Comparison of ENCODE assay signal across 10 mouse cellular contexts in the genomic region with DNA sequence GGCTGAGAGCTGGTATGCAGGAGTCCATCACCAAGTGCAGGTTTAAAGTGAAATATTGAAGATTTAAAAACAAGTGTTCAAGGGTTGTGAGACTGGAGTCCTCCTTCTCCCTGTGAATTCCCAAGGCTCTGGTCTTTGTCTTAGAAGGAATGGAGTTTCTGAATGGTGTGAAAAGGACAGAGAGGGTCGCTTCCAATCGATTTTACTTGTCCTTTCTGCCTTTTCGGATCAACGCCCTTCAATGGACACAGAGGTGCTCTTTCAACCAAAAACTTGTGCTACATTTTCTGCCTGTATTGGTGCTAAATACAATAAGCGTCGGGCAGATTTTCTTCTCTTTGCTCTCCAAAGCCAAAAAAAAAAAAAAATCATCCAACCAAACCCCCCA. TPM values are rescaled to one million over a fixed set of nuclear protein-coding genes. Genes with fewer than 3 reads are reported as not detected.
A peak's percentile ranks its signal among the peaks of the same experiment; 100 is the strongest.
DNase-seq lines count a peak whose midpoint lies in the region; ATAC-seq and TF ChIP-seq lines count a peak whose summit lies in the region.
"Had no signal": no experiment of that assay in that cellular context is flagged by ENCODE, and none has a peak within 500 bp of the region (broad histone marks: within the 10 kb centered on the region; RNA-seq: fewer than 3 reads in every experiment).

No protein-coding gene starts in this region.

- ATAC-seq in lung, embryonic 14.5 days (ENCODE audit: insufficient read depth) = no peak
- no peak for ATAC-seq in hindbrain, postnatal 0 days
- no peak for ATAC-seq in neural tube, embryonic 14.5 days (ENCODE audit: low read depth)

- peak; percentile 30 for DNase-seq in lung, embryonic 14.5 days
- DNase-seq in lung, adult 18-20 months = no peak
- DNase-seq in forebrain, embryonic 10.5 days (ENCODE audit: extremely low spot score, low spot score) = no peak
- DNase-seq in hindbrain, postnatal 0 days (ENCODE audit: low spot score) = no peak
- DNase-seq in layer of hippocampus, postnatal 36 days = no peak
- no peak for DNase-seq in right cerebral cortex, postnatal 36 days (ENCODE audit: low spot score in 2 of 2)
- DNase-seq in cerebellum, adult 18-20 months = no peak
- DNase-seq: thymus, postnatal 25 days had no signal

- H3K4me1 ChIP-seq in lung, embryonic 14.5 days (ENCODE audit: insufficient read depth) = peaks cover 14% of the 10 kb centered on the region
- peaks cover 72% of the 10 kb centered on the region for H3K4me1 ChIP-seq in forebrain, embryonic 10.5 days
- H3K4me1 ChIP-seq in hindbrain, postnatal 0 days (ENCODE audit: insufficient read depth, low read length) = no peaks in the 10 kb centered on the region
- peaks cover 3% of the 10 kb centered on the region; the same call in 1 of the 2 replicates for H3K4me1 ChIP-seq in neural tube, embryonic 14.5 days (ENCODE audit: control insufficient read depth, insufficient read depth, low read length)

- peak overlapping the region; percentile 99 for H3K27ac ChIP-seq in lung, embryonic 14.5 days (ENCODE audit: low read depth)
- H3K27ac ChIP-seq in forebrain, embryonic 10.5 days = peak overlapping the region; percentile 98
- H3K27ac ChIP-seq in hindbrain, postnatal 0 days = peak overlapping the region; percentile 42
- 0 out of 2 replicates have a peak overlapping the region, but pooled peaks have one; percentile 23 for H3K27ac ChIP-seq in neural tube, embryonic 14.5 days (ENCODE audit: low read depth, low read length)

- H3K36me3 ChIP-seq in lung, embryonic 14.5 days (ENCODE audit: insufficient read depth) = no peaks in the 10 kb centered on the region
- no peaks in the 10 kb centered on the region for H3K36me3 ChIP-seq in forebrain, embryonic 10.5 days (replicated peaks)
- H3K36me3 ChIP-seq in hindbrain, postnatal 0 days (ENCODE audit: insufficient read depth, low read length) = no peaks in the 10 kb centered on the region
- no peaks in the 10 kb centered on the region for H3K36me3 ChIP-seq in neural tube, embryonic 14.5 days (ENCODE audit: control insufficient read depth, insufficient read depth, low read length)
- H3K36me3 ChIP-seq: G1E had no signal

- no peak for TF ChIP-seq CTCF in lung, embryonic 14.5 days (IDR thresholded peaks at IDR 0.05; ENCODE audit: low read depth)
- no peak for TF ChIP-seq CTCF in hindbrain, postnatal 0 days (IDR thresholded peaks at IDR 0.05; ENCODE audit: low read depth)

- 44% methylated on average over 6 of the region's 6 CpGs for WGBS in lung, embryonic 14.5 days
- 7% methylated on average over 6 of the region's 6 CpGs for WGBS in forebrain, embryonic 10.5 days
- WGBS in hindbrain, postnatal 0 days = 25% methylated on average over 6 of the region's 6 CpGs
- WGBS in neural tube, embryonic 14.5 days = 15% methylated on average over 6 of the region's 6 CpGs

- no peaks in the 10 kb centered on the region for H3K9me3 ChIP-seq in lung, embryonic 14.5 days (ENCODE audit: low read depth, low read length)
- no peaks in the 10 kb centered on the region for H3K9me3 ChIP-seq in forebrain, embryonic 10.5 days
- no peaks in the 10 kb centered on the region for H3K9me3 ChIP-seq in hindbrain, postnatal 0 days (ENCODE audit: low read length)
- no peaks in the 10 kb centered on the region for H3K9me3 ChIP-seq in neural tube, embryonic 14.5 days (ENCODE audit: control insufficient read depth, low read length)

- H3K27me3 ChIP-seq in lung, embryonic 14.5 days (ENCODE audit: insufficient read depth, low read length) = no peaks in the 10 kb centered on the region
- H3K27me3 ChIP-seq in forebrain, embryonic 10.5 days (ENCODE audit: poor library complexity, severe bottlenecking) = peaks cover 99% of the 10 kb centered on the region
- peaks cover 26% of the 10 kb centered on the region for H3K27me3 ChIP-seq in hindbrain, postnatal 0 days (ENCODE audit: insufficient read depth, low read length)
- peaks cover 22% of the 10 kb centered on the region for H3K27me3 ChIP-seq in neural tube, embryonic 14.5 days (ENCODE audit: control insufficient read depth, insufficient read depth, low read length)

- peak overlapping the region; percentile 96 for H3K4me3 ChIP-seq in lung, embryonic 14.5 days (ENCODE audit: low read depth, low read length)
- H3K4me3 ChIP-seq in forebrain, embryonic 10.5 days = peak overlapping the region; percentile 84
- H3K4me3 ChIP-seq in hindbrain, postnatal 0 days (ENCODE audit: low read length) = peak overlapping the region; percentile 48; the same call in 1 of the 2 replicates
- no peak overlapping the region; the same call in 1 of the 2 replicates for H3K4me3 ChIP-seq in neural tube, embryonic 14.5 days (ENCODE audit: low read depth, low read length)

- H3K9ac ChIP-seq in lung, embryonic 14.5 days = peak overlapping the region; percentile 95
- no peak overlapping the region for H3K9ac ChIP-seq in hindbrain, postnatal 0 days (replicated peaks; ENCODE audit: low read length)
- H3K9ac ChIP-seq in neural tube, embryonic 14.5 days (replicated peaks; ENCODE audit: low read depth, low read length) = no peak overlapping the region

- H3K4me2 ChIP-seq in lung, embryonic 14.5 days = peak overlapping the region; percentile 69
- H3K4me2 ChIP-seq in hindbrain, postnatal 0 days (ENCODE audit: low read depth, low read length) = peak overlapping the region; percentile 77
- H3K4me2 ChIP-seq in neural tube, embryonic 14.5 days (ENCODE audit: low read depth, low read length) = peak overlapping the region; percentile 49; the same call in 1 of the 2 replicates

RNA-seq across cellular contexts. Expression of a gene that starts 1.7 kb away (rescaled TPM):
- polyA plus RNA-seq in lung, embryonic 14.5 days (2014; fragmentation: Nextera tagmentation; extraction: Ambion mirVana) = 142 and 146 TPM in 2 replicates
- polyA plus RNA-seq in forebrain, embryonic 10.5 days (2016; fragmentation: Nextera tagmentation; extraction: Ambion mirVana) = 82.3 and 82.7 TPM in 2 replicates
- total RNA-seq in hindbrain, postnatal 0 days (2014; rRNA removed) = 33.2 and 43.1 TPM in 2 replicates
- polyA plus RNA-seq in hindbrain, postnatal 0 days (2015; fragmentation: Nextera tagmentation; extraction: Ambion mirVana) = 74.2 and 75.4 TPM in 2 replicates
- 72.9 and 89.2 TPM in 2 replicates for polyA plus RNA-seq in neural tube, embryonic 14.5 days (2014; fragmentation: Nextera tagmentation; extraction: Ambion mirVana)
- 10 to 100 TPM; 41.7 to 50.4 TPM for total RNA-seq in layer of hippocampus, postnatal 36 days (2021)
- polyA plus RNA-seq: G1E had no signal

Comparison
In these comparisons a context has a peak if more than half of its experiments do, and no peak if none do; other contexts are left out.
1. H3K27ac ChIP-seq: peak in every context shown above with its lines; median percentile 99 in lung, embryonic 14.5 days; 98 in forebrain, embryonic 10.5 days; 42 in hindbrain, postnatal 0 days; 23 in neural tube, embryonic 14.5 days.